ENCODE assay signal across 8 mouse cellular contexts in genomic region chr6:94760629-94761111, GRCm38 (mm10).
A peak's percentile ranks its signal among the peaks of the same experiment; 100 is the strongest.
DNase-seq lines count a peak whose midpoint lies in the region; ATAC-seq lines count a peak whose summit lies in the region.

No protein-coding gene starts in this region.

- ATAC-seq in hindbrain, embryonic 15.5 days (ENCODE audit: low FRiP score, low read depth): peak; percentile 27; the same call in 1 of the 2 replicates
- ATAC-seq in hindbrain, embryonic 12.5 days (ENCODE audit: low FRiP score): no peak
- no peak for ATAC-seq in stomach, embryonic 14.5 days (ENCODE audit: insufficient number of reproducible peaks, insufficient read depth, low FRiP score, low read depth)

- no peak for DNase-seq in embryonic facial prominence, embryonic 10.5 days (ENCODE audit: low spot score)
- DNase-seq in lung, postnatal 36 days: peak; percentile 22
- DNase-seq in layer of hippocampus, postnatal 10 days (ENCODE audit: low spot score in 2 of 2): no peak
- DNase-seq in frontal cortex, postnatal 36 days (ENCODE audit: low spot score in 2 of 2): no peak
- DNase-seq in urinary bladder, postnatal 14 days (ENCODE audit: low spot score): no peak

- no peak overlapping the region for H3K4me2 ChIP-seq in hindbrain, embryonic 15.5 days
- H3K4me2 ChIP-seq in hindbrain, embryonic 12.5 days (replicated peaks): no peak overlapping the region
- no peak overlapping the region for H3K4me2 ChIP-seq in stomach, embryonic 14.5 days (replicated peaks; ENCODE audit: low read depth, low read length)

- WGBS in hindbrain, embryonic 15.5 days: 63% methylated on average over 17 of the region's 17 CpGs
- WGBS in hindbrain, embryonic 12.5 days: 61% methylated on average over 17 of the region's 17 CpGs
- WGBS in embryonic facial prominence, embryonic 10.5 days: 69% methylated on average over 17 of the region's 17 CpGs
- 80% methylated on average over 17 of the region's 17 CpGs for WGBS in stomach, embryonic 14.5 days

- no peak overlapping the region for H3K27ac ChIP-seq in hindbrain, embryonic 15.5 days (replicated peaks)
- no peak overlapping the region for H3K27ac ChIP-seq in hindbrain, embryonic 12.5 days
- H3K27ac ChIP-seq in embryonic facial prominence, embryonic 10.5 days (replicated peaks): peak overlapping the region; percentile 66
- peak overlapping the region; percentile 84; the same call in 1 of the 2 replicates for H3K27ac ChIP-seq in stomach, embryonic 14.5 days (ENCODE audit: low read length)

- no peak overlapping the region for H3K4me3 ChIP-seq in hindbrain, embryonic 15.5 days
- H3K4me3 ChIP-seq in hindbrain, embryonic 12.5 days: no peak overlapping the region
- no peak overlapping the region for H3K4me3 ChIP-seq in embryonic facial prominence, embryonic 10.5 days
- H3K4me3 ChIP-seq in stomach, embryonic 14.5 days (ENCODE audit: low read depth, low read length): no peak overlapping the region

- no peak overlapping the region for H3K9ac ChIP-seq in hindbrain, embryonic 15.5 days
- no peak overlapping the region for H3K9ac ChIP-seq in hindbrain, embryonic 12.5 days
- no peak overlapping the region for H3K9ac ChIP-seq in stomach, embryonic 14.5 days (replicated peaks; ENCODE audit: low read depth, low read length)

- H3K27me3 ChIP-seq in hindbrain, embryonic 15.5 days: no peaks in the 10 kb centered on the region
- H3K27me3 ChIP-seq in hindbrain, embryonic 12.5 days: no peaks in the 10 kb centered on the region
- no peaks in the 10 kb centered on the region for H3K27me3 ChIP-seq in embryonic facial prominence, embryonic 10.5 days (replicated peaks; ENCODE audit: low read depth, poor library complexity, severe bottlenecking)
- no peaks in the 10 kb centered on the region for H3K27me3 ChIP-seq in stomach, embryonic 14.5 days (ENCODE audit: control insufficient read depth, insufficient read depth, low read length)

- peaks cover 5% of the 10 kb centered on the region; the same call in 1 of the 2 replicates for H3K4me1 ChIP-seq in hindbrain, embryonic 15.5 days (replicated peaks)
- peaks cover 12% of the 10 kb centered on the region for H3K4me1 ChIP-seq in hindbrain, embryonic 12.5 days
- peaks cover 20% of the 10 kb centered on the region for H3K4me1 ChIP-seq in embryonic facial prominence, embryonic 10.5 days
- 0 out of 2 replicates have a peak, but pooled peaks cover 9% of the 10 kb centered on the region for H3K4me1 ChIP-seq in stomach, embryonic 14.5 days (ENCODE audit: control insufficient read depth, insufficient read depth, low read length)

- H3K36me3 ChIP-seq in hindbrain, embryonic 15.5 days: no peaks in the 10 kb centered on the region
- no peaks in the 10 kb centered on the region for H3K36me3 ChIP-seq in hindbrain, embryonic 12.5 days
- H3K36me3 ChIP-seq in embryonic facial prominence, embryonic 10.5 days (replicated peaks): no peaks in the 10 kb centered on the region
- H3K36me3 ChIP-seq in stomach, embryonic 14.5 days (ENCODE audit: control insufficient read depth, insufficient read depth, low read length): no peaks in the 10 kb centered on the region

- H3K9me3 ChIP-seq in hindbrain, embryonic 15.5 days: no peaks in the 10 kb centered on the region
- no peaks in the 10 kb centered on the region for H3K9me3 ChIP-seq in hindbrain, embryonic 12.5 days (replicated peaks)
- no peaks in the 10 kb centered on the region for H3K9me3 ChIP-seq in embryonic facial prominence, embryonic 10.5 days
- no peaks in the 10 kb centered on the region for H3K9me3 ChIP-seq in stomach, embryonic 14.5 days (ENCODE audit: control insufficient read depth, low read depth, low read length)

Comparison
In these comparisons a context has a peak if more than half of its experiments do, and no peak if none do; other contexts are left out.
1. H3K27ac ChIP-seq: peak in embryonic facial prominence, embryonic 10.5 days (single experiment) and stomach, embryonic 14.5 days (single experiment); none in hindbrain, embryonic 15.5 days (single experiment) and hindbrain, embryonic 12.5 days (single experiment).